Mouse (Mus musculus) thymus, adult 18-20 months (tissue): Measurements from ENCODE around the gene Cers6.

ENCODE experiments used
- DNase-seq, 2 experiments: peaks; one replicate each; pipeline ENCODE4 v3.0.0; 2022; ENCODE audit warnings: mixed read lengths in 2 of 2

The Cers6 gene

DNA sequence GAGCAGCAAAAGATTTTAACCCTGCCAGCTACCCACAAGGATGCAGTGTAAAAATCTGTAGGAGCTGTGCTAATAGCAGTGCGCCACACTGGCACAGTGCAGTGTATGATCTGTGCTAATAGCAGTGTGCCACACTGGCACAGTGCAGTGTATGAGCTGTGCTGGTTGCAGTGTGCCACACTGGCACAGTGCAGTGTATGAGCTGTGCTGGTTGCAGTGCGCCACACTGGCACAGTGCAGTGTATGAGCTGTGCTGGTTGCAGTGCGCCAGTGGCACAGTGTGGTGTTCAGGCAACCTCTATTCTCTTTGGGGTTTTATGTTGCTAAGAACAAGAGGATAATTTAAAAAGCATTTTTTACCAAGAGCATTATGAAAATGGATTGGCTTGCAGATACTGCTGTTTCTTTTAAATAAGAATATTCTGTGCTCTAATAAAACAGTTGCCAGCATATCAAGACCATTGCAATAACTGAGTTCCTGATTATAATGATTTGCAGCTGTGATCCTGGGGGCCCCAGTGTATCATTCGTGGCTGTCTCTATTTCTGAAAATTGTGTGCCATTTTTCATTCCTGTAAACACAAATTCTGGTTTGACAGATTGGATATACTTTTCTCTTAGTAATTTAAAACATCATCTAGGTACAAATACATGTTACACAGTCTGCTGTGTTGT, 159.5 kb downstream of the Cers6 start:
- DNase-seq: no peak

DNA sequence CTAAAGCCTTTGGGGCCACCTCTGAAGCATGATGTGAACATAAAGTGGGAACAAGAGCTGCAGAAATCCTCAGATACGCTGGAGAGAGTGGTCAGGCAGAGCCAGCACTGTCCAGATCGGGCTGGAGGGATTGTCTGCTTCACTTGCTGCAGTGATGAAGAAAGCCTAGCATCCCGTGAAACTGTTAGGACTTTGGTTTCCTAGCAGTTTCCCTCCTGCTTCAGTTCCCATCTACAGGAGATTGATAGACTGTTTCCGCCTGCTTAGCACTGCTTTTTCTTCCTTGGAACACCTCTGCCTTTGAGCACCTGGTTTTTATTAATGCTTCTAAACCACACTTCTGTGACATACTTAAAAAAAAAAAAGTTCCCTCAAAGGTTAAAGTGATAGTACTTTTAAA, 160.3 kb downstream of the Cers6 start:
- no peak for DNase-seq

DNA sequence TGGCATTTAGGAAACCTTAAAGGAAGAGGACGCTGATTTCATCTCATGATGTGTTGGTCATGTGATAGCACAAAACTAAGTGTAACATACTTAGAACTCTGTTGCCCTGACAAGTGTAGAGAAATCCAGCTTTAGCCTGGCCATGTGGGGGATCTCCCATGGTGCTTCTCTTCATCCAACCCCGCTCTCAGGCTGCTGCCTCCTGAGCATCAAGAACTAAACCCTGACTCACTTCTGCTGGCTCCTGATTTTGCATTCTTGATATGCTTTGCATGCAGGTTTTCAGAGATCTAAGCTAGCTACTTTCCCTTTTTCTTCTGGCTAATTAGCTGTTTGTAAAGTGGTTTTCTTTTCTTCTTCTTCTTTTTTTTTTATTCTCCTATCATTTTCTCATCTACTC, 163.6 kb downstream of the Cers6 start:
- DNase-seq: no peak

DNA sequence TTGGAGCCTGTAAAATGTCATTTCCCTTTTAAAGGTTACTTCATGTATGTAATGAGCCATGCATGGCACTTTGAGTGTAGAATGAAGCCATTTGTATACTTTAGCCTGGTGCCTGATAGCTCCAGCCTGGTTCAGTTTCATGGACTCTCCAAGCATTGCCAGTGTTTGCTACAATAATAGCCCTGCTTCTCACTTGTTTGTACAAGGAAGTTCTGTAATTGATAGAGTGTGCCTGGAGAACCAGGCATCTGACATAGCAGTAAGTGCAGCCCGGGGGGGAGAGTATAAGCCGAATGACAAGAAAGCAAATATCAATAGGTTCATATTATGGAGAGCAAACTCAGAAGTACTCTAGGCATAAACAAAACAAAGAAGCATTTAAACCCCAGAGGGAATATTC, 171.3 kb downstream of the Cers6 start:
- DNase-seq: no peak

DNA sequence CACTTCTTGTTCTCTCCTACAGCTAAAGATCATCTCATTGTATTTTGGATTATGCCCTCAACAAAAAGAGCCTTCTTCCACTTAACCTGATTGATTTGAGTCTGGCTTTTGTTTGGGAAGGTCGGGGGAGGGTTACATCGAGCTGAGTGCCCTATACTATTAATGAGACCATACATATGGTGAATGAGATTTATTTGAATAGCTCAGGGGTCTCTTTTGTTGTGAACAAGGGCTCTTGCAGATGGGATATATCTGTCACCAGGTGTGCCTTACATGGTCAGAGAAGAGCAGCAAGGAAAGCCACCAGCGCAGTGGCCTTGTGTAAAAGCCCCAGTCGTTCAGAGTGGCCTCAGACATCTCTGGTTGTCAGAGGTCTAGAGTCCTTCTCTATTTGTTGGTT, 174.2 kb downstream of the Cers6 start:
- no peak for DNase-seq

DNA sequence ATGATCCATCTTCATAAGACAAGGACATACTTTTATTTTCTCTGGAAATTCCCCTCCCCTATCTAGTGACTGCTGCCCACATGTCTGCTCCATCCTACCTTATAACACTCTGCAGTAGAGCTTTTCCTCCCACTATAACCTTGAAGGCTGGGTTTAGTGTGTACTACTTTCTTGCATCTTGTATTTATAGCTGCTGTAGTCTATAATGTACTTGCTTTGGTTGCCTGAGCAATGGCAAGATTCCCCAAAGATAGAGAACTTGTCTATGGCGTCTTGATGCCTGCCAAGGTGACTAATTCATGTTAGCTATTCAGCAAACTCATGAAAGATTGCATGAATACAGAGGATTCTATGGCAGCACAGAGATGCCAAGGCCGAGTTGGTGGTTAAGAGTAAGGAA, 176.1 kb downstream of the Cers6 start:
- no peak for DNase-seq

DNA sequence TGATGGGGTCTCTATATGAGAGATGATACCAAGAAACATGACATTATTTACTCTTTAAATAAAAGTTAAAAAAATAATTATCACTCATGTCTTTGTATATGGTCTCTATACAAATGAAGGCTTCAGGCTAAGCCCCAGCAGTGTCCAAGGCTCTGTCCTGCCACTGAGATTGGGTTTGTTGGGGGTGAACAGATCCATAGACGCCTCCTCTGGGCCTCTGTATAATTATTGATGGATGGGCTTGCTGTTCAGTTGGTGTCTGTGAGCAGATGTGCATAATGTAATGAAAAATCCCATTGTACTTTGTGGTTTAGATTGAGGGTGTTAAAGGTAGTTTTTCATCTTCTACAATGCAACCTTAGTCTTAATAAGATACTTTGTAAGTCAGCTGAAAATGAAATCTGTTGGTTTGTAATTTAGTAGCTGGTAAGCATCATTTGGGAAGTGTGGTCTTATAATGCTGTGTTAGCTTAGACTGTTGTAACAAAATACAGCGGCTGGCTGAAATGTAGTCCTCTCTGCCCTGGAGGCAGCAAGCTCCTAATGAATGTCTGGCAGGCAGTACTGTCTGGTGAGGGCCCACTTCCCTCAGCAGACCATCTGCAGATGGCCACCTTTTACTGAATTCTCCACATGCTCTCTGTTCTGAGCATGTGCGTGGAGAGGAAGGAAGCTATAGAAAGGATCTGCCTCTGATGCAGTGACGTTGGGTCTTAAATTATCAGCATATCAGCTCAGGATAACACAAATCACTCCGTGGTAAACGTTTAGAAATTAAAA, 181.3 kb downstream of the Cers6 start:
- no peak for DNase-seq

DNA sequence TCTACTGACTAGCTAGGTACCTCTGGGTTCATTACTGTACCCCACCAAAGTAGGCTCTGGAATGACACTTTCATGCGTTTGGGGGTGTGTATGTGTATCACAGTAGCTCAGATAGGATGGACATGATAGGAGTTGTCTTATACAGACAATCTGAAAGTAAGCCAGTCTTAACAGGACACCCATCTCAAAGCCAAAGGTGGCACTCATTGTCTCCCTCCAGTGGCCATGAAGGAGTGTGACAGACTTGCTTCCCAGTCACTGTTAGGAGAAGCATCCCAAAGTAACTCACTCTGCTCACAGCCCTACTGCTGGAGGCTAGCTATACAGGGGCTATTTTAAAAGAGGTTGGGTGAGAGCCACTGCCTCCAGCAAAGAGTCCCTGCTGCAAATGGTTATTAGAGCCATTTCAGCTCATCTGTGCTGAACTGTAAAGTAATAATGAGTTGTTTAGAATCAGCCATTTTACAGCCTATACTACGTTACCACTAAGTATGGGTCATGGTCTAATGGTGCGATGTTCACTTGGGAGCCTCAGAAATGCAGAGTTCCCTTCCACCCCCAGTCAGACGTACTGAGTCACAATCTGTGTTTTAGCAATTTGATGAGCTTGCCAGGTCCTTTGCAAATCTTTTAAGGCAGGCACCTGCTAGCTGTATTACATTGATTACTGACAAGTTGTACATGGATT, 182.3 kb downstream of the Cers6 start:
- DNase-seq: peak; percentile 16 to 39

DNA sequence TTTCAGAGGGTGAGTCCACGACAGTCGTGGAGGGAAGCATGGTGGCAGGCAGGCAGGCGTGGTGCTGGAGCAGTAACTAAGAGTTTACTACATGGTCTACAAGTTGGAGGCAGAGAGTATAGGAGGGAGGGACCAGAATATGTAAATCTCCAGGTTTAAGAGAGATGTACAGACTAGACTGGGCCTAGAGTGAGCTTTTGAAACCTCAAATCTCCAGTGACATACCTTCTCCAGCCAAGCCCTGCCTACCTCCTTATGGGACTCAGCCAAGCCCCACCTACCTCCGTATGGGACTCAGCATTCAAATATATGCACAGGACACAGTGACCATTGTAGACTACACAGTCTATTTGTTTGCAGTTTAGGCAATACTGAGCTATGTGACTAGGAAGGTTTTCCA, 184.7 kb downstream of the Cers6 start:
- no peak for DNase-seq

DNA sequence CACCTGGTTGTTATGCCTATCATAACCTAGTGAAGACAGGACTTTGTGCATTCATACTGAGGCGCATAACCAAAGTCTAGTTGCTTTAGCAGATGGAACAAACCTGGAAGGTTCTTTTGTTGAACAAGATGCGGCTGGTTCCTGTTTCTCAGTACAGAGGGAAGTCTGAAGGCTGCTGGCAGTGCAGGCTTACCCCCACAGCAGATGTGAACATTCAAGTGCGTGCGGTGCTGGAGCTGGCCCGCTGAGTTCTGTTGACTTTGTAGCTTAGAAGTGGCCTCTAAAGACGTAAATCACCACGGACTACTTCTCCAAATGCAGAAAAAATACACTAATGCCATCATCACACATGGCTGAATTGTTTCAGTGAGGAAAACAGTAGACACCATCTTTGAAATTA, 186.1 kb downstream of the Cers6 start:
- DNase-seq: no peak

DNA sequence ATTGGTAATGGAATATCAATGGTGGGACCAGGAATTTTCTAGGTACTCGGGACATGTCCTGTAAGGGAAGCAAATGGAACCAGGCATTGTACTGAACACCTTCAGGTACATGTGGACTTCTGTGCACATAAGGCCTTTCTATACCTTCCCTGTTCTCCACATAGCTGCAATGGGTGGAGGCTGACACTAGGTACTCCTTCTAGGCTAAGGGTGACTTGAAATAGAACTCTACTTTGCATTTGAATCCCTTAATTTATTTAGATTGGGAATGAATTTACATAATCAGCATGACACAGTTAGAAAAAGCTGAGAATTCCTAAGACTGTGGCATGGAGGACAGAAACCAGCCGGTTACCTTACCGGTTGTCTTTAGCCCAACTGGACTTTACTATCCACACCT, 186.6 kb downstream of the Cers6 start:
- no peak for DNase-seq

DNA sequence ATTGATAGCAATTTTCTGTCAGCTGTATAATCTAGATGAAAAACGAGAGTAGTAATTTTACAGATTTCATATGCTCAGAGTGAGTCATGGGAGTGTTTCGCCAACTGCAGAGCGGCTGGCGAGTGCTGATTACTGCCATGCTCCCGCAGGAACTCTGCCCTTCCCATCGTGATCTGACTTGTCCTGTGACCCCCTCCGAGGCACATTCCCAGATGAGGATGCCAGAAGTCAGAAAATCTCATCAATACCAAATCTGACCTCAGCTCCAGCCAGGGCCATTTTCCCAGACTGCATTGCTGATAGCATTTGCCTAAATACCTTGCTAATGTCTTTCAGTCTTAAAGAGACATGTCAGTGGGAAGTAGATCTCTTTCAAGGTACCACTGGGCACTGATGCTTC, 187.9 kb downstream of the Cers6 start:
- DNase-seq: no peak

DNA sequence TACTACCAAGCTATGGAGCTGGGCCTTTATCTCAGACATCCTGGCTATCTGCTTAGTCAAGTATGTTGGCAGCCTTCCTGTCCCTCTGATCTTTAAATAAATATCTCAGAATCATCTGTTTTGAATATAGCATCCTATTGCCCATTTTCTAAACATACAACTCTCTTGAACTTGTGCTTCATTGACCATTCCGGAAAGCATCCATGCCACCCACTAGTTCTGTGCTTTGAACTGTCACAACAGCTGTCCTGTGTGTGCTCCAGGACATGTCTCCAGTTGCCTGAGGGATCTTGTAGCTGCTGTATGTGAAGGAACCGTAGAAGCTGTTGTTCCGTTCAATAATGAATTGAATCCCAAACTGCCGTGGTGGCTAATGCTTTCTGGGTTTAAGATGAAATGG, 188.9 kb downstream of the Cers6 start:
- DNase-seq: no peak

DNA sequence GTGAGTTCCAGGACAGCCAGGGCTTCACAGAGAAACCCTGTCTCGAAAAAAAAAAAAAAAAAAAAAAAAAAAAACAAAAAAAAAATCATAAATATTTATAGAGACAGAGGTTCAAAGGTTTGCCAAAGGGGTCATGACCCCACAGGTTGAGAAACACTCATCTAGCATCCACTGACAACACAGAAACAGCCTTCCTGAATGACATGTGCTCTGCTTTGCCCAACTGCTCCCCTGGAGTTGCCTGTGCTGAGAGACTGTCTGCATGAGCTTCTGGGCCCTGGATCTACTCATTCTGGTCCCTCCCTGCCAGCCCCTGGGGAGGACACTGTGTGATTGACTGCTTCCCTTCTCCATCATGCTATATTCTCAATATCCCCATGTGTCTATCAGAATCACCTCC, 190.4 kb downstream of the Cers6 start:
- DNase-seq: no peak

DNA sequence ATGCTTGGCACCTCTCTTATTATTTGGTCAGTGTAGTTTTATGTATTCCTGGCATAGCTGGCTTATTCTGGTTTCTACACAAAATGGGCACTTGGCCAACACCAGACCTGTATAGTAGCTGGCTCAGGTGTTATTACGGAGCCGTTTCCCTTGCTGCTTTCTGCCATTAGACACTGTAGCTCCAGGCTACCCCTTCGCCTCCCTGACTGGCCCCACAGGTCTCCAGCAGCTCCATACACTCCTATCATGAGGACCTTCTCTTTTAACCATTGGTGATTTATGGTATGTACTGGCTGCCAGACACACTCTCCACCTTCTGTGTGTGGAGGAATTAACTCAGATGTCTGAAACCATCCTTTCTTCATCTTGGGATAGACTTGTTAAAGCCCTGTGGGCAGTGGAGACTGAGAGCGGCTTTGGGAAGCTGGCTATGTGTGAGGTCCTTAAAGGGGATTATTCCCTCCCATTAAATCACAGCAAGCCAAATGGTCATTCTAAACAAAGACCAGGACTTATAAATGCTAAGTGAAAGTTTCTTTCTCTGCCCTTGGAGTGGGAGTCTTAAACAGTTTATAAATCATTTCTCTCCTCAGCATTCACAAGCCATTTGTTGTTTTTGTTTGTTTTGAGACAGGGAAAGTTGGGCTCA, 192.1 kb downstream of the Cers6 start:
- DNase-seq: no peak

DNA sequence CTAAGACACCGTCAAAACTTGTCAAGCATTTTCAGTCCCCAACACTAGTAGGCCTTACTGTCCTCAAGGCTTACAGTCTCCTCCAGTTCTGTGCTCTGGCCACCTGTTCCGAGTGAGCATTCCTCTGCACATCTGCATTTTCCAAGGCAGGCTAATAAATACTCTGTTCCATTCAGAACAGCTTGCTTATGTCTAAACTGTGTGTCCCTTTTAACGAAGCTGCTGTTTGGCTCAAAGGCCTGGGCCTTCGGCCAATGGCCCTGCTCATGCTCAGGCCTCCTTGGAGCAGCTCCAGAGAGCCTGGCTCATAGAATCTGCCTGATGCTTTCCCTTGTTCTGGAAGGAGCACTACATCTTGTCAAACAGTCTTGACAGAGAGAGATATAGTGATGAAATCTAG, 193.0 kb downstream of the Cers6 start:
- DNase-seq: no peak

DNA sequence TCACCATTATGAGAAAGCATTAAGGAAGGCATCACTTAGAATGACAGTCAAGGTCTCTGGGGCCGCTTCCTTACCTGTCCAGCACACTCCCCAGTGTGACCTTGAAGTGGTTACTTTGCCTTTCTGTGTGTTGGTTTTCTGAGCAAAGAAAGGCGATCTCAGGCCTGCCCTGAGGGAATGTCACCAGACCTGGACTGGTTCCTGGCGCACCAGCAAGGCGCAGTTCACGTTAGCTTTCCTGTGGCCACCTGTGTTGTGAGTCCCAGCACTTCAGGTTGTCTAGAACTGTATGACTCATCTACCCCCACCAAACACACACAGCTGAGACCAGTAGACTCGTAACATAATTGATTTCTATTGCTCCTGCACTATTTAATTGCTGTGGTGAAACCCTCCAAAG, 193.9 kb downstream of the Cers6 start:
- DNase-seq: no peak

DNA sequence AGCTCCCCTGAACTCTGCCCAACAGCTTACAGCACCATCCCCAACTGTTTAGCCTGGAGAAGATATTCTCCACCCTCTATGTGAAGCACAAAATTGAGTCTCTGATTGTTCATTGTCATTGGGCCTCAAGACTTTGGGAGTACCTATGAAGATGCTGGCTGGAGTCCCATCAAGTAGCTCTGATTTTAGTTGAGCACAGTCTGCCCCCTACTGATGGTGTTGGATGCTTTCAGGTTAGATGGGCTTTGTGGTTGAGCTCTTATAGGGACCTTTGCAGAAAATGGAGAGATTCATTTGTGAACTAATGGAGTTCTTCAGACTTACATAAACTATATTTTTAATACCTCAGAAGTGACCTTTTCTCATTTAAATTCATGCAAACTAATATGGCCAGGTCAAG, 200.1 kb downstream of the Cers6 start:
- DNase-seq: no peak

DNA sequence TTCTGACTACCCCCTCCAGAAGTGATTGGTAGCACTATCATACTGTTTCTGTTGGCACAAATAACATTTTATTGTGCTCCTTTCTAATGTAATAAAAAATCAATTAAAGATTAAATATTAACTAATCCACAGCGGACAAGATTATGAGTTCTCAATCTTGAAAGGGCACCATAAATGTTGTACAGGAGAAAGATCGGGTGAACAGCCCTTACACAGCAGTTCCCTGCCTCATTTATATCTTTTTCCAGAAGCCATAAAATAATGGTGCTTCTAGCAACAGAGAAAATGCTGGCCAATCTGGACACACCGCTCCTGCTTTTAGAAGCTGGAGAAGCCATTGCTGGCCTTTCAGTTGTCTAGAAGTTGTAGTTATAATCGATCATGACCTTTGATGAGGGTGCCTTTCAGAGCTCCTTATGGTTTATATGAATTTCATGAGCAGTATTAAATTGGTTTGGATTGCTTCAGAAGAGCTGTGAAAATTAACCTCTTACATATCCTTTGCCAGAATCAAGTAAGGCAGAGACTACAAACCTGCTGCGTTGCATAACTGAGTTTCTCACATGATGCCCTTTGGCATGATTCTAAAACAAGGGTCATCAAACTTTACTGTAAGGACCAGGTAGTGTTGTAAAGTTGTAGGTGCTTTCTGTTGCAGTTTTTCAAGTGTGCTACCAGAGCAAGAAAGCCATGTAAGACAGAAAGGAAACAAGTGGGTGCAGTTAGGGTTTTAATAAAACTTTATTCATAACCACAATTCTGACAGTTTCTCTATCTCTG, 200.9 kb downstream of the Cers6 start:
- no peak for DNase-seq

DNA sequence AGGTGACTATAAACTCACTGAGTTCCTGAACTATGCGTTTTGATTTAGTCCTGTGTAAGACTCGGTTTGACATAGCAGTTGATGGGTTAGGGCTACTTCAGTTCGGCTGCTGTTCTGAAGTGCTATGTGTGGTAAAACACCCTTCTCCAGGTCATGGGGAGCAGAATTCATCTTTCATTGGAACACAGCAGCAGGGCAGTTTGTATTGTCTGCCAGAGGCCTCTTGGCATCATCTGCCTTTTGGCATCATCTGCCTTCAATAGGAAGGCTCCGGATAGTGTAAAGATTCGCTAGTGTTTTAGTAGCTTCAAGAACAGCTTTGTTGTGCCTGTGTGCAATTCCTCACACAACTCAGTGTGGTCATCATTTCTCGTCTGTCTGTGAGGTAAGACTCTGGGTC, 203.5 kb downstream of the Cers6 start:
- DNase-seq: no peak

DNA sequence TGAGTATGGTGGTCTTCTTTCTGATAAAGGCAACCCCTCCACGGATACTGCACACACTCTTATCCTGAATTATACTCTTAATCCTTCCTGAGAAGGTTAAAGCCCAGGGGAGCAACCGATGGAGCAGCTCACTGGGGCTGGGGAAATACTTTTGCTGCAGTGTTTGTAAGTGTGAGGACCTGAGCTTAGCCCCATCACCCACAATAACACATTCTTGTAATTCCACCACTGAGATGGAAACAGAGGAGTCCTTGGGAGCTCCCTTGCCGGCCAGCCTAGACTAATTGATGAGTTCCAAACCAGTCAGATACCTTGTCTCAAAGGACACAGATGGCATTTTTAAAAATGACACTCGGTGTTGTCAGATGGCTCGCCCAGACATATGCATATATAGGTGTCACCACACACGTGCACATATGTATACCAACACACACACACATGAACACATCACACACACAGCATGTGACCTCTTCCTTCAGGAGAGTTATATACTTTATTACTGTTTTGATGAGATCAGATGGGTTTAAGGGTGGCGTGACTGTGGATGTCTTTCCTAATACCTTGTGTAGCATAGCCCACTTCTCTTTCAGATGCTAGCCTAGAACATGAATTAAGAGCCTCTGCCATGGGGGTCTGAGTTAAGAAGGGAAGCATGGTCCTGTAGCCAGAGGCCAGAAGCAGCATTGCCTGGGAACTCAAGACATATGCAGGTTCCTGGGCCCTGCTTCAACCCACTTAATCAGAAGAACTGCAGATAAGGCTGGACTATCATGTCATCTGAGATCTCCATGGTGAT, 210.4 kb downstream of the Cers6 start:
- no peak for DNase-seq

DNA sequence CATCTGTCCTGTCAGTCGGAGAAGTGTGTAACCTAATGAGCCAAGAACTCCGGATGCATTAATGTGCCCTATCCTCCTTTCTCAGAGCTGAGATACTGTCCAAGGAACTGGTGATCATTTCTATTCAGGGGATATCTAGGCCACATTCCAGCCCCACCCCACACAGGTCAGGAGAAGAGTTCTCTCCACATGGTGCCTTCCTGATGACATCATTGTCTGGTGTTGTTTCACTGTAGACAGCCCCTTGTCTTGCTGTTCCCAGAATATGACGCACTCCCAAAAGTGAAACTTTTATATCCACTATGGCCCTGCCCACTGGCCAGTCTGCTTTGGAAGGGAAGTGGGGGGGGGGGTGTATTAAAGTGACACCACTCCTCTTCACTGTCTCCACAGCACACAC, 215.9 kb downstream of the Cers6 start:
- DNase-seq: no peak
